Mouse (Mus musculus): ENCODE measurements around the gene Lonrf2.

- TF ChIP-seq CTCF (IDR thresholded peaks at IDR 0.05; ENCODE audit: borderline replicate concordance, extremely low read depth, insufficient read depth, insufficient read length) (peak; percentile 79), POLR2A (IDR thresholded peaks at IDR 0.05; ENCODE audit: borderline replicate concordance, extremely low read depth, insufficient read depth, insufficient read length, poor library complexity, severe bottlenecking) (no peak)
These were observed 37.2 kb downstream of the Lonrf2 start for GRCm38 (mm10) chr1:38799304-38799703.

Data from brain, embryonic 14.5 days (tissue).